Mouse (Mus musculus): ENCODE measurements at regions not wholly inside any gene's neighbourhood (a gene's known extent, or its start where the extent isn't known, plus 50 kb on each side); places are given as distances from the start of the nearest gene placed in this dataset.

- TF ChIP-seq NELFE (IDR thresholded peaks at IDR 0.05; ENCODE audit: low read depth, low read length) (no peak), CTCF (conservative IDR thresholded peaks at IDR 0.05 in 1 of 2, IDR thresholded peaks at IDR 0.05 in 1 of 2; ENCODE audit: low read depth in 2 of 2, low read length in 2 of 2) (peak in 1 of 2 experiments; percentile 1; a peak in 1 of 4 replicates), CHD2 (IDR thresholded peaks at IDR 0.05; ENCODE audit: low read length) (no peak), ZNF384 (IDR thresholded peaks at IDR 0.05; ENCODE audit: low read depth, low read length) (no peak), GABPA (IDR thresholded peaks at IDR 0.05; ENCODE audit: insufficient replicate concordance, low read depth, low read length) (no peak), MAX (IDR thresholded peaks at IDR 0.05; ENCODE audit: low read length) (no peak)
Measured at GRCm38 (mm10) chr9:16702431-16702830, 201.3 kb upstream of the Fat3 start.
